Mouse (Mus musculus): ENCODE results near the gene Zg16. TPM values are rescaled to one million over a fixed set of nuclear protein-coding genes. Genes with fewer than 3 reads are reported as not detected.

Zg16 gene
- polyA plus RNA-seq, 1 experiment = not detected

- no peaks in the 10 kb centered on the region for H3K4me1 ChIP-seq (ENCODE audit: control insufficient read depth, insufficient read depth, low read length)
- no peaks in the 10 kb centered on the region for H3K27me3 ChIP-seq (ENCODE audit: control insufficient read depth, insufficient read depth, low read length, poor library complexity, severe bottlenecking)
- no peak overlapping the region for H3K27ac ChIP-seq (ENCODE audit: insufficient read depth, low read length)
- peaks cover 29% of the 10 kb centered on the region for H3K36me3 ChIP-seq (ENCODE audit: control insufficient read depth, insufficient read depth, low read length, poor library complexity, severe bottlenecking)
- no peak for TF ChIP-seq POLR2A (IDR thresholded peaks at IDR 0.05; ENCODE audit: insufficient read depth, low read length)
- no peak for TF ChIP-seq EP300 (IDR thresholded peaks at IDR 0.05; ENCODE audit: insufficient read depth, low read depth, low read length)
- no peak for TF ChIP-seq CTCF (IDR thresholded peaks at IDR 0.05; ENCODE audit: low read depth, low read length)
- no peak overlapping the region for H3K4me3 ChIP-seq (ENCODE audit: low read depth, low read length)
- H3K9ac ChIP-seq (ENCODE audit: low read depth, poor library complexity, severe bottlenecking) = no peak overlapping the region
- H3K9me3 ChIP-seq (replicated peaks; ENCODE audit: control insufficient read depth, insufficient read depth, low read length, poor library complexity, severe bottlenecking) = no peaks in the 10 kb centered on the region
These were observed 67.7 kb downstream of the Zg16 start for GRCm38 (mm10) chr7:127019306-127019960.

GRCm38 (mm10) chr7:127018416-127019305, 68.5 kb downstream of the Zg16 start:
- TF ChIP-seq EP300 (IDR thresholded peaks at IDR 0.05; ENCODE audit: insufficient read depth, low read depth, low read length) = no peak
- no peak for TF ChIP-seq POLR2A (IDR thresholded peaks at IDR 0.05; ENCODE audit: insufficient read depth, low read length)
- TF ChIP-seq CTCF (IDR thresholded peaks at IDR 0.05; ENCODE audit: low read depth, low read length) = no peak
- Histone ChIP-seq H3K4me1 (ENCODE audit: control insufficient read depth, insufficient read depth, low read length) (no peaks in the 10 kb centered on the region), H3K9me3 (replicated peaks; ENCODE audit: control insufficient read depth, insufficient read depth, low read length, poor library complexity, severe bottlenecking) (no peaks in the 10 kb centered on the region), H3K27me3 (ENCODE audit: control insufficient read depth, insufficient read depth, low read length, poor library complexity, severe bottlenecking) (no peaks in the 10 kb centered on the region), H3K9ac (ENCODE audit: low read depth, poor library complexity, severe bottlenecking) (no peak overlapping the region), H3K27ac (ENCODE audit: insufficient read depth, low read length) (no peak overlapping the region), H3K4me3 (ENCODE audit: low read depth, low read length) (no peak overlapping the region), H3K36me3 (ENCODE audit: control insufficient read depth, insufficient read depth, low read length, poor library complexity, severe bottlenecking) (peaks cover 21% of the 10 kb centered on the region)

GRCm38 (mm10) chr7:127017950-127018345, 69.2 kb downstream of the Zg16 start:
- TF ChIP-seq POLR2A (IDR thresholded peaks at IDR 0.05; ENCODE audit: insufficient read depth, low read length) (no peak), EP300 (IDR thresholded peaks at IDR 0.05; ENCODE audit: insufficient read depth, low read depth, low read length) (no peak), CTCF (IDR thresholded peaks at IDR 0.05; ENCODE audit: low read depth, low read length) (no peak)
- no peaks in the 10 kb centered on the region for H3K27me3 ChIP-seq (ENCODE audit: control insufficient read depth, insufficient read depth, low read length, poor library complexity, severe bottlenecking)
- peaks cover under 1% of the 10 kb centered on the region for H3K4me1 ChIP-seq (ENCODE audit: control insufficient read depth, insufficient read depth, low read length)
- peak overlapping the region; percentile 21; the same call in 1 of the 2 replicates for H3K9ac ChIP-seq (ENCODE audit: low read depth, poor library complexity, severe bottlenecking)
- H3K36me3 ChIP-seq (ENCODE audit: control insufficient read depth, insufficient read depth, low read length, poor library complexity, severe bottlenecking) = peaks cover 15% of the 10 kb centered on the region
- no peak overlapping the region for H3K27ac ChIP-seq (ENCODE audit: insufficient read depth, low read length)
- H3K4me3 ChIP-seq (ENCODE audit: low read depth, low read length) = no peak overlapping the region
- H3K9me3 ChIP-seq (replicated peaks; ENCODE audit: control insufficient read depth, insufficient read depth, low read length, poor library complexity, severe bottlenecking) = no peaks in the 10 kb centered on the region

DNA sequence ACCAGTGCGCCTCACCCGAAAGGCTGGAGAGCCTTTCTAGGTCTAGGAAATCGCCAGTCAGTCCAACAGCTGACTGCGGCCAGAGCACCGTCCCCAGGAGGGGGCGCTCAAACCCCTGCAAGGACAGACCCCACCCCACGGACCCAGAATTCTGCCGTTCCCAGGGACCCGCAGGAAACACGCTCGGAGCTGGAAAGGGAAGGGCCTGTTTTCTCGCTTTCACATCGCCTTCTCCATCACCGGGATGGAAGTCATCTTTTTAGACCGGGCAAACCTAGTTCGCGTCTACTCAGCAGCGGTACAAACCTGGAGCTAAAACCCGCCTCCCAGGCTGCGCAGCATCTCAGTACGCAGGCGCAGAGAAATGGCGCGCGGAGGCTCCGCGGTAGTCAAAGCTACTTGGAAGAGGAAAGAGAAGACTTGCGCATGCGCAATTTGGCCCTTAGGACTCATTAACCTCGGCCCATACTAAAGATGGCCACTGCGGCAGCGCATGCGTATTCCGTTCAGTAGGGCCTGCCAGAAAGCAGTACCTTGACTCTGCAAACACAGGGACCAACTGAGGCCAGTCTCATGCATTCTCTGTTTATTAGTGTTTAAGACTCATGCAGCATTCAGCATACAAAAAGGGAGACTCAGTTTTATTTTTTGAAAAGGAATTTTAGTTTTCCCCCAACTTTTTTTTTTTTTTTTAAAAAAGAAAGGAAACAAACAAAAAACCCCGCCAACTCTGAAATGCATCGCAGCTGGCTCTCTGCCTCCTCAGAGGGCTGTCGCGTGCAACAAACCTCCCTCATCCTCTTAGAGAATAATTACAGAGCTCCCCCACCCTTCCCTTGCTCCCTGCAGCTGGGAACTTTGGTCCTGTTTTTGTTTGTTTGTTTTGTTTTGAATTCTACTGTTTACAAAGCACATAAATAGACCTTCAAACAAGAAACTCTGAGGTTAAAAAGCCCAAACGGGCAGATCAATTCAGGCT, 69.9 kb downstream of the Zg16 start, which contains the start of gene Pagr1a:
TSS of gene Pagr1a (minus strand) at position 382 of the 979 bp plus-strand sequence.
- Histone ChIP-seq H3K4me1 (ENCODE audit: control insufficient read depth, insufficient read depth, low read length) (peaks cover 5% of the 10 kb centered on the region), H3K9ac (ENCODE audit: low read depth, poor library complexity, severe bottlenecking) (peak within 1 kb of the TSS; percentile 71), H3K27ac (ENCODE audit: insufficient read depth, low read length) (peak within 1 kb of the TSS; percentile 63), H3K4me3 (ENCODE audit: low read depth, low read length) (peak within 1 kb of the TSS; percentile 89), H3K27me3 (ENCODE audit: control insufficient read depth, insufficient read depth, low read length, poor library complexity, severe bottlenecking) (no peaks in the 10 kb centered on the region), H3K9me3 (replicated peaks; ENCODE audit: control insufficient read depth, insufficient read depth, low read length, poor library complexity, severe bottlenecking) (no peaks in the 10 kb centered on the region), H3K36me3 (ENCODE audit: control insufficient read depth, insufficient read depth, low read length, poor library complexity, severe bottlenecking) (peaks cover 10% of the 10 kb centered on the region)
- TF ChIP-seq CTCF (IDR thresholded peaks at IDR 0.05; ENCODE audit: low read depth, low read length) (peak; percentile 79), EP300 (IDR thresholded peaks at IDR 0.05; ENCODE audit: insufficient read depth, low read depth, low read length) (no peak), POLR2A (IDR thresholded peaks at IDR 0.05; ENCODE audit: insufficient read depth, low read length) (peak; percentile 28)

- Histone ChIP-seq H3K9me3 (replicated peaks; ENCODE audit: control insufficient read depth, insufficient read depth, low read length, poor library complexity, severe bottlenecking) (no peaks in the 10 kb centered on the region), H3K27me3 (ENCODE audit: control insufficient read depth, insufficient read depth, low read length, poor library complexity, severe bottlenecking) (no peaks in the 10 kb centered on the region), H3K4me3 (ENCODE audit: low read depth, low read length) (peak overlapping the region; percentile 89), H3K4me1 (ENCODE audit: control insufficient read depth, insufficient read depth, low read length) (peaks cover 5% of the 10 kb centered on the region), H3K9ac (ENCODE audit: low read depth, poor library complexity, severe bottlenecking) (peak overlapping the region; percentile 71), H3K36me3 (ENCODE audit: control insufficient read depth, insufficient read depth, low read length, poor library complexity, severe bottlenecking) (peaks cover 9% of the 10 kb centered on the region), H3K27ac (ENCODE audit: insufficient read depth, low read length) (peak overlapping the region; percentile 36)
- TF ChIP-seq EP300 (IDR thresholded peaks at IDR 0.05; ENCODE audit: insufficient read depth, low read depth, low read length) (no peak), CTCF (IDR thresholded peaks at IDR 0.05; ENCODE audit: low read depth, low read length) (no peak), POLR2A (IDR thresholded peaks at IDR 0.05; ENCODE audit: insufficient read depth, low read length) (no peak)
These were observed 70.6 kb downstream of the Zg16 start for GRCm38 (mm10) chr7:127016486-127016938.

Data from ES-Bruce4 (cell line).